Mouse (Mus musculus) thymus, postnatal 14 days (tissue): ENCODE results near the gene Traip.
"Not testable (repeated sequence)": the region's sequence is repeated elsewhere in the genome, so short reads cannot be mapped to it uniquely, and the experiment has no call there.

ENCODE experiments used
- DNase-seq: peaks from one replicate; pipeline ENCODE4 v3.0.0; 2021

The Traip gene

GRCm38 (mm10) chr9:108003531-108003890, 53.6 kb downstream of the Traip start:
- peak; percentile 58 for DNase-seq

GRCm38 (mm10) chr9:108008041-108008440, 58.1 kb downstream of the Traip start:
- no peak for DNase-seq

- DNase-seq = no peak
These were observed 60.4 kb downstream of the Traip start for GRCm38 (mm10) chr9:108010385-108010784.

DNA sequence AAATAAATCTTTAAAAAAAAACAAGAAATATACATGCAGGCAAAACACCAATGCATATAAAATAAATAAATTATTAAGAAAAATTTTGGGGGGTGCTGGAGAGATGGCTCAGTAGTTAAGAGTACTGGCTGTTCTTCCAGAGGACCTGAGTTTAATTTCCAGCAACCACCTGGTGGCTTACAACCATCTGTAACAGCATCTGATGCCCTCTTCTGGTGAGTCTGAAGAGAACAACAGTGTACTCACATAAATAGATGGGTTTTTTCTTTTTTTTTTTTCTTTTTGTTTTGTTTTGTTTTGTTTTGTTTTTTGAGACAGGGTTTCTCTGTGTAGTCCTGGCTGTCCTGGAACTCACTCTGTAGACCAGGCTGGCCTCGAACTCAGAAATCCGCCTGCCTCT, 63.6 kb downstream of the Traip start:
- not testable (repeated sequence) for DNase-seq

DNA sequence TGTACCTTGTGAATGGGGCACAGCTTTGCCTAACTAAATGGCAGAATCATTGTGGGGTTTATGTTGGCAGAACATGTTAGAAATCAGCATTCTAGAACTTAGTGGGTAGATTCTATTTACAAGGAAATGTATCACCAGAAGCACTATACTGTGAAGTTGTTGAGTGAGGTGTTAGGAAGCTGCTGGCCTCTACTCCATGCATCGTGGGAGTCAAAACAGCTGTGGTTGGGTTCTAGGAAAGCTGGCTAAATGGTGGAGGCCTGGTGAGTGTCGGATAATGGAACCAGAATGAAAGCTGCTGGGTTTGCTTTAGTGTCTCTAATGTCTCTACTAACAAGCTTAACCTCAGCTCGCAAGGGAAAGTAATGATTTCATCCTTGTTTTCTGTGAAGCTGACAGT, 67.2 kb downstream of the Traip start:
- no peak for DNase-seq

DNA sequence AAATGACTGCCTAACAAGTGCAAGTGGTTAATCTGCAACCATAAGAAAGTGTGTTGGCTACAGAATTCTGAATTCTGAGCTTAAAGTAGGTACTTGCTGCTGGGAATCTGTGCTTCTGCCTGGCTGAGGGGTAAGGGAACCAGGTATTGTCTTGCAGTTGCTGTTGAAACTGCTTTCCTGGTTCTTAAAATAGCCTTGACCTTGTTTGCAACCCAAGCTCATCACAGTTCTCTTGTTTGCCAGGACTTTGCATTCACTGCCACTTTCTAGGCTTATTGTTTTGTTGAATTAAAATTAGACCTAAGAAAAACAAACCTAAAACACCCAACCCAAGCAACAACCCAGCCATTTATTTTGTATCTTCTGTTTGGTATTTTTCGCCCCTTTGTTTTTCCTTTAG, 70.8 kb downstream of the Traip start:
- no peak for DNase-seq
